Mouse (Mus musculus) intestine, postnatal 0 days (tissue): ENCODE data around the gene Oscp1. TPM values are rescaled to one million over a fixed set of nuclear protein-coding genes. Genes with fewer than 3 reads are reported as not detected.

ENCODE experiments used
- ATAC-seq: fragments of 200-750 bp; cut with Nextera tagmentation; 2 replicates; pipeline ENCODE4 v1.8.0; 2017; ENCODE audit warnings: mild to moderate bottlenecking, moderate TSS enrichment, moderate library complexity
- H3K27ac ChIP-seq: fragments of 300-500 bp; sonication (generic); 2 replicates; pipeline ENCODE4 v1.5.1; 2014; ENCODE audit warnings: mild to moderate bottlenecking, low read depth, low read length, moderate library complexity
- H3K27me3 ChIP-seq: fragments of 300-500 bp; sonication (generic); replicated peaks from 2 replicates; pipeline ENCODE4 v1.6.1; 2014; ENCODE audit warnings: low read length, mixed read lengths; ENCODE audit not compliant: control insufficient read depth, insufficient read depth
- H3K36me3 ChIP-seq: fragments of 300-500 bp; sonication (generic); 2 replicates; pipeline ENCODE4 v1.6.1; 2014; ENCODE audit warnings: mild to moderate bottlenecking, moderate library complexity; ENCODE audit not compliant: control insufficient read depth, insufficient read depth
- H3K4me1 ChIP-seq: fragments of 300-500 bp; sonication (generic); replicated peaks from 2 replicates; pipeline ENCODE4 v1.6.1; 2014; ENCODE audit warnings: antibody characterized with exemption, low read length, mixed read lengths; ENCODE audit not compliant: control insufficient read depth, insufficient read depth
- H3K4me2 ChIP-seq: fragments of 300-500 bp; sonication (generic); replicated peaks from 2 replicates; pipeline ENCODE4 v1.6.1; 2014; ENCODE audit warnings: low read depth, mild to moderate bottlenecking, moderate library complexity
- H3K4me3 ChIP-seq: fragments of 300-500 bp; sonication (generic); 2 replicates; pipeline ENCODE4 v1.5.1; 2014; ENCODE audit warnings: low read depth, low read length
- H3K9ac ChIP-seq: fragments of 300-500 bp; sonication (generic); 2 replicates; pipeline ENCODE4 v1.6.1; 2014; ENCODE audit warnings: mild to moderate bottlenecking, low read depth, low read length
- H3K9me3 ChIP-seq: fragments of 300-500 bp; sonication (generic); 2 replicates; pipeline ENCODE4 v1.6.1; 2016; ENCODE audit warnings: mixed run types; ENCODE audit not compliant: control insufficient read depth
- CTCF ChIP-seq: sonication (generic); IDR thresholded peaks from 2 replicates; pipeline ENCODE4 v1.5.1; 2016; ENCODE audit warnings: low read depth, mild to moderate bottlenecking, control low read depth, antibody characterized with exemption, moderate library complexity
- WGBS: fragments of 180-500 bp; shearing (Covaris S2); extraction: QIAGEN DNeasy Blood & Tissue Kit; methylation state at CpG from one replicate; pipeline ENCODE4 v1.1.7; 2014; 5-methylcytosine and 5-hydroxymethylcytosine counted together
- polyA plus RNA-seq: library from polyadenylated mRNA; unstranded; fragments of >200 nt; fragmentation: Nextera tagmentation; extraction: Ambion mirVana; gene quantifications from 2 replicates; pipeline ENCODE4 v1.2.1, GENCODE M21; 2015

The Oscp1 gene
- polyA plus RNA-seq, 1 experiment from 2014 or later: 3.5 TPM

GRCm38 (mm10) chr4:126108061-126108740 lies 49.8 kb downstream of the Oscp1 start:
- WGBS: 63% methylated on average over 8 of the region's 8 CpGs
- TF ChIP-seq CTCF: no peak
- no peak for ATAC-seq
- no peak overlapping the region for H3K27ac ChIP-seq
- no peaks in the 10 kb centered on the region for H3K27me3 ChIP-seq
- no peak overlapping the region for H3K4me3 ChIP-seq
- 0 out of 2 replicates have a peak overlapping the region, but pooled peaks have one; percentile 11 for H3K9ac ChIP-seq
- no peak overlapping the region for H3K4me2 ChIP-seq
- no peaks in the 10 kb centered on the region for H3K36me3 ChIP-seq
- peaks cover 20% of the 10 kb centered on the region for H3K4me1 ChIP-seq
- H3K9me3 ChIP-seq: no peaks in the 10 kb centered on the region

- Histone ChIP-seq H3K27me3 (no peaks in the 10 kb centered on the region), H3K4me1 (peaks cover 20% of the 10 kb centered on the region), H3K9ac (no peak overlapping the region), H3K9me3 (no peaks in the 10 kb centered on the region), H3K36me3 (no peaks in the 10 kb centered on the region), H3K27ac (peak overlapping the region; percentile 70), H3K4me3 (no peak overlapping the region), H3K4me2 (peak overlapping the region; percentile 33)
- 59% methylated on average over 10 of the region's 10 CpGs for WGBS
- TF ChIP-seq CTCF: no peak
- no peak for ATAC-seq
These were observed 51.4 kb downstream of the Oscp1 start for GRCm38 (mm10) chr4:126109613-126110373.

- ATAC-seq: peak; percentile 50
- H3K4me1 ChIP-seq: peaks cover 17% of the 10 kb centered on the region
- peak; percentile 64 for TF ChIP-seq CTCF
- no peaks in the 10 kb centered on the region for H3K9me3 ChIP-seq
- H3K36me3 ChIP-seq: no peaks in the 10 kb centered on the region
- H3K4me2 ChIP-seq: peak overlapping the region; percentile 33
- H3K27ac ChIP-seq: peak overlapping the region; percentile 70
- WGBS: 25% methylated on average over 12 of the region's 12 CpGs
- H3K4me3 ChIP-seq: no peak overlapping the region
- H3K9ac ChIP-seq: no peak overlapping the region
- H3K27me3 ChIP-seq: no peaks in the 10 kb centered on the region
These were observed 52.2 kb downstream of the Oscp1 start for GRCm38 (mm10) chr4:126110374-126111152.

GRCm38 (mm10) chr4:126111153-126111549 lies 52.8 kb downstream of the Oscp1 start:
- peak overlapping the region; percentile 33; the same call in 1 of the 2 replicates for H3K4me2 ChIP-seq
- no peak for ATAC-seq

GRCm38 (mm10) chr4:126113243-126113642 lies 54.9 kb downstream of the Oscp1 start:
- TF ChIP-seq CTCF: no peak
- Histone ChIP-seq H3K4me1 (peaks cover 17% of the 10 kb centered on the region), H3K27ac (no peak overlapping the region), H3K9me3 (no peaks in the 10 kb centered on the region), H3K4me3 (no peak overlapping the region), H3K9ac (no peak overlapping the region), H3K4me2 (no peak overlapping the region), H3K27me3 (no peaks in the 10 kb centered on the region), H3K36me3 (peaks cover 8% of the 10 kb centered on the region; the same call in 1 of the 2 replicates)
- 71% methylated on average over 4 of the region's 4 CpGs for WGBS
- ATAC-seq: no peak

More at GRCm38 (mm10) chr4:126111153-126111549, 52.8 kb downstream of the Oscp1 start:
- WGBS: 38% methylated on average over 7 of the region's 7 CpGs
- Histone ChIP-seq H3K4me1 (peaks cover 17% of the 10 kb centered on the region), H3K27me3 (no peaks in the 10 kb centered on the region), H3K27ac (peak overlapping the region; percentile 70), H3K9ac (no peak overlapping the region), H3K9me3 (no peaks in the 10 kb centered on the region), H3K36me3 (no peaks in the 10 kb centered on the region), H3K4me3 (no peak overlapping the region)
- TF ChIP-seq CTCF: no peak

- H3K36me3 ChIP-seq: peaks cover 11% of the 10 kb centered on the region; the same call in 1 of the 2 replicates
- H3K9me3 ChIP-seq: no peaks in the 10 kb centered on the region
- TF ChIP-seq CTCF: peak; percentile 75
- H3K27ac ChIP-seq: no peak overlapping the region
- no peaks in the 10 kb centered on the region for H3K27me3 ChIP-seq
- WGBS: 19% methylated on average over 6 of the region's 6 CpGs
- no peak overlapping the region for H3K4me2 ChIP-seq
- H3K9ac ChIP-seq: no peak overlapping the region
- H3K4me3 ChIP-seq: no peak overlapping the region
- peaks cover 14% of the 10 kb centered on the region for H3K4me1 ChIP-seq
- ATAC-seq: peak; percentile 11; the same call in 1 of the 2 replicates
These were observed 55.6 kb downstream of the Oscp1 start for GRCm38 (mm10) chr4:126113943-126114342.
